Mouse (Mus musculus) thymus, adult 2 months (tissue): ENCODE data around the gene Cbfa2t3.

Experiments
- CTCF ChIP-seq: fragments of 200-500 bp; IDR thresholded peaks from 2 replicates; pipeline ENCODE4 v1.5.1; 2012; ENCODE audit warnings: mild to moderate bottlenecking, control low read depth, low read length, moderate library complexity, borderline replicate concordance; ENCODE audit not compliant: control insufficient read depth, poor library complexity, insufficient read depth; ENCODE audit errors: extremely low read depth
- POLR2A ChIP-seq: fragments of 200-500 bp; IDR thresholded peaks from 2 replicates; pipeline ENCODE4 v1.6.1; 2012; ENCODE audit warnings: mild to moderate bottlenecking, low read length, control low read depth, moderate library complexity; ENCODE audit not compliant: control insufficient read depth, poor library complexity, insufficient read depth; ENCODE audit errors: extremely low read depth

GRCm38 (mm10) chr8:122624653-122625052 lies 74.3 kb downstream of the Cbfa2t3 start:
- TF ChIP-seq CTCF = no peak
- TF ChIP-seq POLR2A = no peak
